Mouse (Mus musculus) embryonic fibroblast, embryonic 13.5 days (primary cell): ENCODE data around the gene Nek5.

Experiments used
- CTCF ChIP-seq: IDR thresholded peaks from 2 replicates; pipeline ENCODE4 v1.5.1; 2011; ENCODE audit warnings: mild to moderate bottlenecking, control low read depth, low read length, moderate library complexity, borderline replicate concordance; ENCODE audit not compliant: insufficient read depth
- POLR2A ChIP-seq: IDR thresholded peaks from 2 replicates; pipeline ENCODE4 v1.6.1; 2011; ENCODE audit warnings: low read depth, mild to moderate bottlenecking, control low read depth, low read length, moderate library complexity

DNA sequence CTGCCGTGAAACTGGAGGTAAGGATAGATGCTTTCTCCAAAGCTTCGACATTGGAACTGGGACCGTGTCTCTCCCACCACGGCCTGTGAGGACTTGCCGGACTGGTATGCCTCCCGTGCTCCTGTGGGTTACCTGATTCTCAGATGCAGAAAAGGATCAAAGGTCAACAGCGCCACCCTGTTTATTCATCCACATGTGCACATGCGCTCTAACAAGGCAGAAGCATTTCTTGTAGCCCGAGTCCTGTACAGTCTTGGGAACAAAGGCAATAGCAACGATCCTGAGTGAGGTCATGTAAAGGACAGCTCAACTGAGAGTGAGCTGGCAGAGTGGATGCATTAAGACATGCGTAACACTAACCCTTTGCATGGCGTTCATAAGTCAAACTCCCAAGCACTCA is 7.2 kb upstream of the Nek5 start:
- TF ChIP-seq POLR2A (no peak), CTCF (no peak)
